Mouse (Mus musculus) heart, adult 2 months (tissue): ENCODE data around the gene Adgrg3. TPM values are rescaled to one million over a fixed set of nuclear protein-coding genes. Genes with fewer than 3 reads are reported as not detected.

Source experiments
- DNase-seq, 2 experiments: peaks; one replicate each; pipeline ENCODE4 v3.0.0; 2021
- H3K27ac ChIP-seq: fragments of 200-600 bp; 2 replicates; pipeline ENCODE4 v1.8.1; 2022
- H3K27me3 ChIP-seq: fragments of 200-500 bp; 2 replicates; pipeline ENCODE4 v1.6.1; 2012; ENCODE audit warnings: mild to moderate bottlenecking, low read length, inconsistent platforms, mixed read lengths; ENCODE audit not compliant: control insufficient read depth, insufficient read depth
- H3K36me3 ChIP-seq: fragments of 200-500 bp; 2 replicates; pipeline ENCODE4 v1.6.1; 2012; ENCODE audit warnings: low read length, inconsistent platforms; ENCODE audit not compliant: control insufficient read depth, insufficient read depth
- H3K4me1 ChIP-seq: fragments of 200-500 bp; 2 replicates; pipeline ENCODE4 v1.6.1; 2011; ENCODE audit warnings: low read length; ENCODE audit not compliant: control insufficient read depth, insufficient read depth
- H3K4me3 ChIP-seq: fragments of 200-600 bp; 2 replicates; pipeline ENCODE4 v1.8.1; 2022
- H3K79me2 ChIP-seq: fragments of 200-500 bp; replicated peaks from 2 replicates; pipeline ENCODE4 v1.6.1; 2012; ENCODE audit warnings: mild to moderate bottlenecking, inconsistent platforms, low read length, moderate library complexity, mixed read lengths; ENCODE audit not compliant: control insufficient read depth, insufficient read depth
- H3K9ac ChIP-seq: fragments of 200-500 bp; 2 replicates; pipeline ENCODE4 v1.6.1; 2012; ENCODE audit warnings: low read depth, mild to moderate bottlenecking, control low read depth, inconsistent platforms, low read length, mixed read lengths
- CTCF ChIP-seq: fragments of 200-600 bp; IDR thresholded peaks from 2 replicates; pipeline ENCODE4 v1.8.1; 2022; ENCODE audit warnings: antibody characterized with exemption, mild to moderate bottlenecking, moderate library complexity
- EP300 ChIP-seq: fragments of 200-500 bp; IDR thresholded peaks from 2 replicates; pipeline ENCODE4 v1.6.1; 2011; ENCODE audit warnings: low read depth, low read length, control low read depth; ENCODE audit not compliant: insufficient read depth
- POLR2A ChIP-seq: fragments of 200-500 bp; IDR thresholded peaks from 2 replicates; pipeline ENCODE4 v1.6.1; 2011; ENCODE audit warnings: mild to moderate bottlenecking, low read depth, low read length, control low read depth; ENCODE audit not compliant: insufficient read depth
- WGBS: fragments of 180-500 bp; shearing (Covaris S2); methylation state at CpG from one replicate; pipeline ENCODE4 v1.1.7; 2018; 5-methylcytosine and 5-hydroxymethylcytosine counted together
- intact Hi-C: fragments of 180-260 bp; cut with DNase I; formaldehyde crosslinking; loops from one replicate; pipeline ENCODE4 v1.15.1; 2025
- polyA plus RNA-seq: library from polyadenylated mRNA; depleted of rRNA; stranded (reverse); fragments of >200 nt; gene quantifications from 2 replicates; pipeline ENCODE4 v1.2.3, GENCODE M21; 2012
- total RNA-seq, 2 experiments: library from RNA; stranded (reverse); gene quantifications; 2 replicates each; pipeline ENCODE4 v1.2.3; 2021

Adgrg3 gene
- total and polyA plus RNA-seq, 3 experiments: 1.3 to 4.3 (median 2.5) TPM

- H3K4me3 ChIP-seq: no peak overlapping the region
- no peak overlapping the region for H3K9ac ChIP-seq
- no peak for TF ChIP-seq CTCF
- TF ChIP-seq EP300: no peak
- no peak for TF ChIP-seq POLR2A
- H3K79me2 ChIP-seq: no peaks in the 10 kb centered on the region
- peak overlapping the region; percentile 64 for H3K27ac ChIP-seq
- H3K36me3 ChIP-seq: no peaks in the 10 kb centered on the region
- H3K27me3 ChIP-seq: no peaks in the 10 kb centered on the region
- H3K4me1 ChIP-seq: peaks cover 26% of the 10 kb centered on the region
- no peak for DNase-seq
- 21% methylated on average over 8 of the region's 8 CpGs for WGBS
- intact Hi-C loops: loop anchor here (1.0 kb wide), 1 partner anchor 201 kb away; no protein-coding TSS in a partner anchor
Measured at GRCm38 (mm10) chr8:95002089-95002655, 15.3 kb upstream of the Adgrg3 start.

DNA sequence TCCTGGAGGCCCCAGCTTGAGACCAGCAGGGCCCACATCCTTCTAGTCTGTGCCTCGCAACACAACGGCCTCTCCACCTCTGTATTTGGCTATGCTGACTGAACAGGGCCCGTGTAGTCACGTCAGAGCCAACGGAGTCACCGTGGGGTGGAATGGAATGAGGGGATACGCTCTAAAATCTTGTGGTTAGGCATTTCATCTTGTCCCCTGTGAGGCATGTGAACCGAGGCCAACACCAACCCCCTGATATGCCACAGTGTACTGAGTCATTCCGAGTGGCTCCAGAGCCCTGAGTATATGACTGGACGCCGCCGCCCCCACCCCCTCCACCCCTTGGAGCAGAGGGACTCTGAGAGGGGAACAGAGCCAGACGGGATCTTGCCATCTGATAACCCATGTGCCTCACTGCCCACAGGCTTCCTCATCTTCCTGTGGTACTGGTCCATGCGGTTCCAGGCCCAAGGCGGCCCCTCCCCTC is 5.0 kb upstream of the Adgrg3 start:
- H3K4me3 ChIP-seq: no peak overlapping the region
- no peak for DNase-seq
- no peak for TF ChIP-seq CTCF
- TF ChIP-seq EP300: no peak
- no peak for TF ChIP-seq POLR2A
- no peaks in the 10 kb centered on the region for H3K36me3 ChIP-seq
- no peaks in the 10 kb centered on the region for H3K27me3 ChIP-seq
- no peak overlapping the region for H3K27ac ChIP-seq
- H3K4me1 ChIP-seq: no peaks in the 10 kb centered on the region
- intact Hi-C loops: no loop called here
- no peak overlapping the region for H3K9ac ChIP-seq
- WGBS: 64% methylated on average over 15 of the region's 15 CpGs
- H3K79me2 ChIP-seq: no peaks in the 10 kb centered on the region

DNA sequence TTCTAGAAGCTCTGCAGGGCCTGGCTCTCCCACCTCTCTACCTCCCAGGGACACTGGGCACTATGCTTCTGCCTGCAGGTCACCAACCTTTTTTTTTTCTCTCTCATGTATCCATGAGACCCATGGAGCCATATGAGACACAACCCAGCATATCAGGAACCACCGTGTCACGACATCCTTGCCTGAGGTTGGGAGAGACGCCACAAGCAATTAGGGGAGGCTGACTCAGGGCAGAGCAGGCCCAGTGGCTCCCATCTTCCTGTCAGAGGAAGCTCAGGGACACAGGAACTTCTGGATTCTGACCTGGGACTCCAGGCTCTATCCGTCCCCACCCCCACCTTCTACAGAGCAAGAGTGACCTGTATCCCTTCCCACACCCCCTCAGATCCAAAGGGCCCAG is 1.6 kb upstream of the Adgrg3 start:
- H3K4me3 ChIP-seq: no peak overlapping the region
- H3K79me2 ChIP-seq: no peaks in the 10 kb centered on the region
- no peak for DNase-seq
- TF ChIP-seq POLR2A: no peak
- no peak for TF ChIP-seq CTCF
- no peak for TF ChIP-seq EP300
- intact Hi-C loops: no loop called here
- H3K4me1 ChIP-seq: no peaks in the 10 kb centered on the region; the same call in 1 of the 2 replicates
- no peaks in the 10 kb centered on the region for H3K27me3 ChIP-seq
- no peak overlapping the region for H3K9ac ChIP-seq
- WGBS: 45% methylated on average over 4 of the region's 4 CpGs
- H3K36me3 ChIP-seq: no peaks in the 10 kb centered on the region
- H3K27ac ChIP-seq: no peak overlapping the region

GRCm38 (mm10) chr8:95016684-95017083 is 808 bp upstream of the Adgrg3 start:
- H3K9ac ChIP-seq: no peak overlapping the region
- no peaks in the 10 kb centered on the region for H3K27me3 ChIP-seq
- H3K4me3 ChIP-seq: no peak overlapping the region
- 62% methylated on average over 4 of the region's 4 CpGs for WGBS
- no peaks in the 10 kb centered on the region for H3K36me3 ChIP-seq
- H3K27ac ChIP-seq: no peak overlapping the region
- H3K79me2 ChIP-seq: no peaks in the 10 kb centered on the region
- intact Hi-C loops: no loop called here
- no peaks in the 10 kb centered on the region; the same call in 1 of the 2 replicates for H3K4me1 ChIP-seq
- DNase-seq: no peak
- TF ChIP-seq EP300 (no peak), CTCF (no peak), POLR2A (no peak)

DNA sequence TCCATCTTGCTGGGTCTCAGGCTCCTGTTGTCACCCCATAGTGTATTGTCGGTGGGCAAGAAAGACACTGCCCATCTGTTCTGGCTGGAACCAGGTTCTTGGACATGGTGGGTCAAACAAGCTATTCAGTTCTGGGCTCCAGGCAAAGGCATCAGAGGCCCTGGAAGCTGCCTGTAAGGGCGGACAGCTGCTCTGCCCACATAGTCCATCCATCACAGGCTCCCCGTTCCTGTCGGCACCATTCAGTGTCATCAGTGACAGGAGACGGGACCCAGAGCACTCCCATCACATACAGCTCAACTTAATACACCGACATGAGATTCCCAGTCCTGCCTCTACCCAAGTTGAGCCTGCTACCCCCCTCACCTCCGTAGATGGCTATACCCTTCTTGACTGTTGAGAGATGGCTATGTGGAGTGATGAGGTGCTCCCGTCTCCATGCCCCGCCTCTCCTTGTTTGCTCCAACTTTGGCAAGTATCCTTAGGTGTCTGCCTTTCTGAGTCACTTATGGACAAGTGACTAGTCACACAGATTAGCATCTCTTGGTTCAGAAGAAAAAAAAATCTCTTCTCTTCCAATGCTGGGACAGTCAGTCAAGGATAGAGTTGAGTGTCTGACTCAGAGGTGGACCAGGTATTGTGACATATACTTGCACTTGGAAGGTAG is 610 bp downstream of the Adgrg3 start:
- Histone ChIP-seq H3K27ac (no peak overlapping the region), H3K4me3 (no peak overlapping the region), H3K9ac (no peak overlapping the region), H3K4me1 (no peaks in the 10 kb centered on the region; the same call in 1 of the 2 replicates), H3K36me3 (no peaks in the 10 kb centered on the region), H3K27me3 (no peaks in the 10 kb centered on the region), H3K79me2 (no peaks in the 10 kb centered on the region)
- intact Hi-C loops: no loop called here
- TF ChIP-seq POLR2A (no peak), EP300 (no peak), CTCF (no peak)
- no peak for DNase-seq
- 59% methylated on average over 9 of the region's 9 CpGs for whole genome bisulfite sequencing

DNA sequence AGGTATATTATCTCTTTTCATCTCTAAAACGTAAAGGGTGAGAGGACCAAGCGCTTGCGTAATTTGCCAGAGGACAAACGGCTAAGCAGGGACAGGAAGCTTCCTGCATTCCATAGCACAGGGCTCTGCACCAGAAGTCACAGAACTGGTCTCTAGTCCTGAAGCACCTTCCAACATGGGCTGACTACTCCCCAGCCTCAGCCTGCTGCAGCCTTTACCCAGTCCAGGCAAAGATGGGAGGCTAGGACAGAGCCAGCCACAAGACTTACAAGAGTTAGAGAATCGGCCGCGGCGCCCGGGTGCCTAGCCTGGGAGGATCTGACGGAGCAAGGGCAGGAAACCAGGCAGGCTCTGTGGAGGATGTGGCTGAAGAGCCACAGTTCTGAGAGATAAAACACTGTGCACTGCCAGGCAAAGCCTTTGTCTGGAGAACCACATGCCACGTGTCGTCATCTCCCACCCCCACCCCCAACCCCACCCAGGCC is 2.8 kb downstream of the Adgrg3 start:
- Histone ChIP-seq H3K36me3 (no peaks in the 10 kb centered on the region), H3K9ac (peak overlapping the region; percentile 52), H3K4me3 (peak overlapping the region; percentile 26), H3K4me1 (no peaks in the 10 kb centered on the region; the same call in 1 of the 2 replicates), H3K27ac (peak overlapping the region; percentile 73), H3K27me3 (no peaks in the 10 kb centered on the region), H3K79me2 (no peaks in the 10 kb centered on the region)
- WGBS: 18% methylated on average over 12 of the region's 12 CpGs
- peak; percentile 38 to 56 for DNase-seq
- intact Hi-C loops: no loop called here
- no peak for TF ChIP-seq CTCF
- TF ChIP-seq POLR2A: peak; percentile 48; the same call in 1 of the 2 replicates
